Mouse (Mus musculus) erythroblast, embryonic 14.5 days (primary cell): ENCODE results near the gene Zbtb2.

ENCODE experiments used
- GATA1 ChIP-seq: IDR thresholded peaks from 2 replicates; pipeline ENCODE4 v1.6.1; 2012; ENCODE audit warnings: low read length, inconsistent platforms, mixed read lengths
- TAL1 ChIP-seq: IDR thresholded peaks from 3 replicates; pipeline ENCODE4 v1.6.1; 2012; ENCODE audit warnings: low read length, inconsistent platforms, mixed read lengths

GRCm38 (mm10) chr10:4395321-4395720 lies 7.4 kb upstream of the Zbtb2 start:
- TF ChIP-seq TAL1, result no peak
- TF ChIP-seq GATA1, result no peak
